Mouse (Mus musculus) liver, postnatal 0 days (tissue): ENCODE measurements around the gene Ube2h.

ENCODE experiments used
- CTCF ChIP-seq: sonication (generic); IDR thresholded peaks from 2 replicates; pipeline ENCODE4 v1.5.1; 2016; ENCODE audit warnings: antibody characterized with exemption, low read depth
- EP300 ChIP-seq: IDR thresholded peaks from 2 replicates; pipeline ENCODE4 v1.6.1; 2016; ENCODE audit warnings: antibody characterized with exemption, low read depth, mild to moderate bottlenecking

- TF ChIP-seq CTCF = no peak
- no peak for TF ChIP-seq EP300
Observed at GRCm38 (mm10) chr6:30351290-30351689, 47.0 kb upstream of the Ube2h start.
